Mouse (Mus musculus) kidney, postnatal 0 days (tissue): Measurements from ENCODE around the gene Rbm17. TPM values are rescaled to one million over a fixed set of nuclear protein-coding genes. Genes with fewer than 3 reads are reported as not detected.
"Not testable (repeated sequence)": the region's sequence is repeated elsewhere in the genome, so short reads cannot be mapped to it uniquely, and the experiment has no call there.

Experiments
- ATAC-seq: fragments of 200-750 bp; cut with Nextera tagmentation; replicated peaks from 2 replicates; pipeline ENCODE4 v1.8.0; 2017; ENCODE audit warnings: low read depth, moderate number of reproducible peaks, moderate TSS enrichment, moderate library complexity; ENCODE audit not compliant: low FRiP score
- DNase-seq: peaks from one replicate; pipeline ENCODE4 v3.0.0-alpha.2; 2016; ENCODE audit warnings: low spot score
- H3K27ac ChIP-seq: fragments of 300-500 bp; sonication (generic); 2 replicates; pipeline ENCODE4 v1.5.1; 2014; ENCODE audit warnings: mild to moderate bottlenecking
- H3K27me3 ChIP-seq: fragments of 300-500 bp; sonication (generic); 2 replicates; pipeline ENCODE4 v1.6.1; 2014; ENCODE audit warnings: low read length, mixed read lengths; ENCODE audit not compliant: insufficient read depth
- H3K36me3 ChIP-seq: fragments of 300-500 bp; sonication (generic); 2 replicates; pipeline ENCODE4 v1.6.1; 2014; ENCODE audit warnings: low read length, mixed read lengths; ENCODE audit not compliant: insufficient read depth
- H3K4me1 ChIP-seq: fragments of 300-500 bp; sonication (generic); replicated peaks from 2 replicates; pipeline ENCODE4 v1.6.1; 2014; ENCODE audit warnings: antibody characterized with exemption, low read length, mixed read lengths; ENCODE audit not compliant: insufficient read depth
- H3K4me2 ChIP-seq: fragments of 300-500 bp; sonication (generic); 2 replicates; pipeline ENCODE4 v1.6.1; 2014; ENCODE audit warnings: mild to moderate bottlenecking, low read length, moderate library complexity, mixed read lengths
- H3K4me3 ChIP-seq: fragments of 300-500 bp; sonication (generic); replicated peaks from 2 replicates; pipeline ENCODE4 v1.5.1; 2014; ENCODE audit warnings: low read depth, low read length
- H3K9ac ChIP-seq: fragments of 300-500 bp; sonication (generic); 2 replicates; pipeline ENCODE4 v1.6.1; 2014; ENCODE audit warnings: low read depth, low read length
- H3K9me3 ChIP-seq: fragments of 300-500 bp; sonication (generic); replicated peaks from 2 replicates; pipeline ENCODE4 v1.6.1; 2016; ENCODE audit warnings: low read length, inconsistent platforms, mixed read lengths
- CTCF ChIP-seq: IDR thresholded peaks from 2 replicates; pipeline ENCODE4 v1.5.1; 2016; ENCODE audit warnings: antibody characterized with exemption, low read depth, mild to moderate bottlenecking, moderate library complexity
- WGBS: fragments of 180-500 bp; shearing (Covaris S2); extraction: QIAGEN DNeasy Blood & Tissue Kit; methylation state at CpG from one replicate; pipeline ENCODE4 v1.1.7; 2014; 5-methylcytosine and 5-hydroxymethylcytosine counted together
- polyA plus RNA-seq: library from polyadenylated mRNA; unstranded; fragments of >200 nt; fragmentation: Nextera tagmentation; extraction: Ambion mirVana; gene quantifications from 2 replicates; pipeline ENCODE4 v1.2.1, GENCODE M21; 2015

Rbm17 gene
- polyA plus RNA-seq, 1 experiment from 2014 or later, result 110 TPM

- ATAC-seq (no peak), DNase-seq (no peak)
- H3K36me3 ChIP-seq, result no peaks in the 10 kb centered on the region
- 72% methylated on average over 5 of the region's 5 CpGs for WGBS
- no peak for TF ChIP-seq CTCF
- no peaks in the 10 kb centered on the region for H3K4me1 ChIP-seq
- no peak overlapping the region for H3K27ac ChIP-seq
- no peak overlapping the region for H3K9ac ChIP-seq
- no peak overlapping the region for H3K4me2 ChIP-seq
- no peaks in the 10 kb centered on the region for H3K9me3 ChIP-seq
- H3K4me3 ChIP-seq, result no peak overlapping the region
- H3K27me3 ChIP-seq, result no peaks in the 10 kb centered on the region
Observed at GRCm38 (mm10) chr2:11544342-11544741, 59.6 kb downstream of the Rbm17 start.

GRCm38 (mm10) chr2:11543158-11543557, 60.8 kb downstream of the Rbm17 start:
- no peaks in the 10 kb centered on the region for H3K27me3 ChIP-seq
- no peak overlapping the region for H3K4me2 ChIP-seq
- H3K36me3 ChIP-seq, result no peaks in the 10 kb centered on the region
- ATAC-seq (no peak), DNase-seq (no peak)
- no peak overlapping the region for H3K9ac ChIP-seq
- H3K27ac ChIP-seq, result no peak overlapping the region
- no peaks in the 10 kb centered on the region for H3K9me3 ChIP-seq
- H3K4me1 ChIP-seq, result 0 out of 2 replicates have a peak, but pooled peaks cover 3% of the 10 kb centered on the region
- TF ChIP-seq CTCF, result no peak
- H3K4me3 ChIP-seq, result no peak overlapping the region
- 84% methylated on average over 7 of the region's 7 CpGs for WGBS

GRCm38 (mm10) chr2:11542640-11543039, 61.3 kb downstream of the Rbm17 start:
- Histone ChIP-seq H3K4me2 (no peak overlapping the region), H3K9ac (no peak overlapping the region), H3K36me3 (no peaks in the 10 kb centered on the region), H3K4me1 (0 out of 2 replicates have a peak, but pooled peaks cover 3% of the 10 kb centered on the region), H3K27ac (no peak overlapping the region), H3K27me3 (no peaks in the 10 kb centered on the region), H3K9me3 (no peaks in the 10 kb centered on the region), H3K4me3 (no peak overlapping the region)
- DNase-seq (peak; percentile 77), ATAC-seq (peak; percentile 56; the same call in 1 of the 2 replicates)
- TF ChIP-seq CTCF, result peak; percentile 86
- WGBS, result 88% methylated on average over 1 of the region's 1 CpGs

GRCm38 (mm10) chr2:11542121-11542520, 61.8 kb downstream of the Rbm17 start:
- 95% methylated on average over 1 of the region's 1 CpGs for WGBS
- no peak overlapping the region for H3K4me2 ChIP-seq
- H3K27me3 ChIP-seq, result no peaks in the 10 kb centered on the region
- DNase-seq, result no peak
- no peak overlapping the region for H3K9ac ChIP-seq
- no peaks in the 10 kb centered on the region for H3K36me3 ChIP-seq
- no peak for ATAC-seq
- H3K4me1 ChIP-seq, result 0 out of 2 replicates have a peak, but pooled peaks cover 3% of the 10 kb centered on the region
- H3K27ac ChIP-seq, result no peak overlapping the region
- no peaks in the 10 kb centered on the region for H3K9me3 ChIP-seq
- H3K4me3 ChIP-seq, result no peak overlapping the region
- TF ChIP-seq CTCF, result no peak

- DNase-seq, H3K4me2 ChIP-seq, H3K9me3 ChIP-seq, H3K9ac ChIP-seq, H3K27me3 ChIP-seq, H3K4me3 ChIP-seq, H3K27ac ChIP-seq, ATAC-seq, H3K4me1 ChIP-seq, H3K36me3 ChIP-seq: not testable (repeated sequence)
- 63% methylated on average over 1 of the region's 1 CpGs for WGBS
Observed at GRCm38 (mm10) chr2:11541528-11541927, 62.4 kb downstream of the Rbm17 start.

GRCm38 (mm10) chr2:11535966-11536365, 68.0 kb downstream of the Rbm17 start:
- Histone ChIP-seq H3K36me3 (no peaks in the 10 kb centered on the region), H3K27ac (peak overlapping the region; percentile 57), H3K4me1 (0 out of 2 replicates have a peak, but pooled peaks cover 3% of the 10 kb centered on the region), H3K27me3 (no peaks in the 10 kb centered on the region), H3K4me3 (peak overlapping the region; percentile 37), H3K9ac (peak overlapping the region; percentile 56; the same call in 1 of the 2 replicates), H3K9me3 (no peaks in the 10 kb centered on the region), H3K4me2 (peak overlapping the region; percentile 76)
- no peak for TF ChIP-seq CTCF
- ATAC-seq (peak; percentile 33; the same call in 1 of the 2 replicates), DNase-seq (no peak)
- WGBS, result 60% methylated on average over 8 of the region's 8 CpGs

Other genes starting within 250 kb of the Rbm17 start
- 9.4 and 10.9 TPM in 2 replicates for gene Pfkfb3, start 50.1 kb downstream of the Rbm17 start, polyA plus RNA-seq
- gene Gm17490, start 22.1 kb upstream of the Rbm17 start, polyA plus RNA-seq, result not detected in 2 replicates
- not detected in 2 replicates for gene Il2ra, start 38.7 kb upstream of the Rbm17 start, polyA plus RNA-seq
- 4.1 and 4.3 TPM in 2 replicates for gene Il15ra, start 101.1 kb upstream of the Rbm17 start, polyA plus RNA-seq
- 103 and 117 TPM in 2 replicates for gene Fbh1, start 173.4 kb upstream of the Rbm17 start, polyA plus RNA-seq
- gene Ankrd16, start 173.7 kb upstream of the Rbm17 start, polyA plus RNA-seq, result 31.0 and 34.5 TPM in 2 replicates